Mouse (Mus musculus) ES-Bruce4 (cell line): Measurements from ENCODE around the gene Pycr2. TPM values are rescaled to one million over a fixed set of nuclear protein-coding genes. Genes with fewer than 3 reads are reported as not detected.
"Not testable (repeated sequence)": the region's sequence is repeated elsewhere in the genome, so short reads cannot be mapped to it uniquely, and the experiment has no call there.

Experiments
- H3K27ac ChIP-seq: 2 replicates; pipeline ENCODE4 v1.5.1; 2012; ENCODE audit warnings: low read length, inconsistent platforms; ENCODE audit not compliant: insufficient read depth
- H3K27me3 ChIP-seq: 2 replicates; pipeline ENCODE4 v1.6.1; 2012; ENCODE audit warnings: mild to moderate bottlenecking, low read length, inconsistent platforms; ENCODE audit not compliant: control insufficient read depth, poor library complexity, insufficient read depth, severe bottlenecking
- H3K36me3 ChIP-seq: 2 replicates; pipeline ENCODE4 v1.6.1; 2012; ENCODE audit warnings: inconsistent platforms, mild to moderate bottlenecking, low read length, moderate library complexity; ENCODE audit not compliant: control insufficient read depth, poor library complexity, insufficient read depth, severe bottlenecking
- H3K4me1 ChIP-seq: one replicate; pipeline ENCODE4 v1.8.1; 2011; ENCODE audit warnings: low read length; ENCODE audit not compliant: control insufficient read depth, insufficient read depth
- H3K4me3 ChIP-seq: 2 replicates; pipeline ENCODE4 v1.5.1; 2011; ENCODE audit warnings: low read depth, mild to moderate bottlenecking, low read length
- H3K9ac ChIP-seq: 2 replicates; pipeline ENCODE4 v1.6.1; 2012; ENCODE audit warnings: low read depth, mild to moderate bottlenecking, inconsistent platforms; ENCODE audit not compliant: poor library complexity, severe bottlenecking
- H3K9me3 ChIP-seq: replicated peaks from 2 replicates; pipeline ENCODE4 v1.6.1; 2012; ENCODE audit warnings: mild to moderate bottlenecking, low read length, inconsistent platforms; ENCODE audit not compliant: control insufficient read depth, poor library complexity, insufficient read depth, severe bottlenecking
- CTCF ChIP-seq: IDR thresholded peaks from one replicate; pipeline ENCODE4 v1.8.1; 2011; ENCODE audit warnings: low read depth, low read length
- EP300 ChIP-seq: IDR thresholded peaks from 2 replicates; pipeline ENCODE4 v1.6.1; 2011; ENCODE audit warnings: low read depth, low read length; ENCODE audit not compliant: insufficient read depth
- POLR2A ChIP-seq: IDR thresholded peaks from one replicate; pipeline ENCODE4 v1.8.1; 2011; ENCODE audit warnings: low read length; ENCODE audit not compliant: insufficient read depth
- polyA plus RNA-seq: library from polyadenylated mRNA; stranded (reverse); fragments of >200 nt; gene quantifications from 2 replicates; pipeline ENCODE4 v1.2.4, GENCODE M21; 2011; ENCODE audit warnings: low read depth; ENCODE audit not compliant: missing spikeins, insufficient read depth, insufficient read length

Gene Pycr2
- polyA plus RNA-seq, 1 experiment = 97.4 TPM

- Histone ChIP-seq H3K4me3 (no peak overlapping the region), H3K36me3 (no peaks in the 10 kb centered on the region), H3K27me3 (no peaks in the 10 kb centered on the region), H3K9me3 (no peaks in the 10 kb centered on the region), H3K4me1 (peaks cover 4% of the 10 kb centered on the region), H3K9ac (peak overlapping the region; percentile 57), H3K27ac (peak overlapping the region; percentile 4; the same call in 1 of the 2 replicates)
- TF ChIP-seq CTCF (no peak), EP300 (no peak), POLR2A (no peak)
Measured at GRCm38 (mm10) chr1:180884484-180884883, 19.6 kb upstream of the Pycr2 start.

DNA sequence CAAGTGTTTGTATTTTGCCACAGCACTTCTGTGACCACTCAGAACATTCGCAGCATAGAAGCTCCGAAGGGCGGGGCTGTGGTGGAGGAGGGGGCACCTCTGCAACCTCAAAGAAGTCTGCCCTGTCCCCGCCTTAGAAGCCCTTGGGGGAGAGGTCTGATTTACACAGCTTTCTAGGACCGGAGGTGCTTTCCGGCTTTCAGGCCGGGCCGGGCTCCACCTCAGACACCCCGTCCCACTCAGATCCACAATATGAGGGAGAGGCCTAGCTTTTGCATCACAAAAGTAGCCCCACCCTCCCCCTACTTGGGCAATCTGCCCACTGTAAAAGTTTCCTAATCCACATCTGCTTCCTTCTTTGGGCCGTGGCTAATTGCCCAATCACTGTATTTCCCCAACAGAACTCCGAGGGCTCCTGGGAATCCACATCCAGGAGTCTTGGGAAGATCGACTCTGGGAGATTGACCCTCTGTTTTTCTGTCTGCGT is 15.5 kb upstream of the Pycr2 start:
- peak overlapping the region; percentile 45 for H3K4me3 ChIP-seq
- no peaks in the 10 kb centered on the region for H3K9me3 ChIP-seq
- no peaks in the 10 kb centered on the region for H3K27me3 ChIP-seq
- peak overlapping the region; percentile 60 for H3K9ac ChIP-seq
- TF ChIP-seq CTCF (no peak), EP300 (peak; percentile 97)
- H3K27ac ChIP-seq = peak overlapping the region; percentile 99
- H3K36me3 ChIP-seq = no peaks in the 10 kb centered on the region
- H3K4me1 ChIP-seq = peaks cover 10% of the 10 kb centered on the region

DNA sequence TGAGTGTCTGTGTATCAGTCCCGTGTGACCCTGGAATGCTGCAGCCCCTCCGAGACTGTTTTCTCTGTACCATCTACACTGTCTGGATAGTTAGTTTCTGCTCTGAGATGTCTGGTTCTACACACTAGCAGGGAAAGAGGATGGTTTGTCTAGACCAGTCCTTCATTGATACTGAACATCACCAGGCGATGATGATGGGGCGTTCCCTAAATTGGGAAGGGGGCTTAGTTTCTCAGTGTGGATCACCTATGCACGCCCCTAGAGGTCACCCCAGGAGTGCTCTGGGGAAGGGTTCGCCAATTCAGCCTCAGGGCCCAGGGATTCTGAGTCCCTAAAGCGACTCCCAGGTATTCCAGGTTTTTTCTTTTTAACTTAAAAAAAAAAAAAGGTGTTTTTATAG is 14.9 kb upstream of the Pycr2 start:
- H3K9me3 ChIP-seq = no peaks in the 10 kb centered on the region
- H3K36me3 ChIP-seq = no peaks in the 10 kb centered on the region
- peak overlapping the region; percentile 99 for H3K27ac ChIP-seq
- peaks cover 10% of the 10 kb centered on the region for H3K4me1 ChIP-seq
- H3K27me3 ChIP-seq = no peaks in the 10 kb centered on the region
- peak overlapping the region; percentile 60 for H3K9ac ChIP-seq
- peak overlapping the region; percentile 45 for H3K4me3 ChIP-seq
- no peak for TF ChIP-seq EP300
- no peak for TF ChIP-seq POLR2A
- no peak for TF ChIP-seq CTCF

DNA sequence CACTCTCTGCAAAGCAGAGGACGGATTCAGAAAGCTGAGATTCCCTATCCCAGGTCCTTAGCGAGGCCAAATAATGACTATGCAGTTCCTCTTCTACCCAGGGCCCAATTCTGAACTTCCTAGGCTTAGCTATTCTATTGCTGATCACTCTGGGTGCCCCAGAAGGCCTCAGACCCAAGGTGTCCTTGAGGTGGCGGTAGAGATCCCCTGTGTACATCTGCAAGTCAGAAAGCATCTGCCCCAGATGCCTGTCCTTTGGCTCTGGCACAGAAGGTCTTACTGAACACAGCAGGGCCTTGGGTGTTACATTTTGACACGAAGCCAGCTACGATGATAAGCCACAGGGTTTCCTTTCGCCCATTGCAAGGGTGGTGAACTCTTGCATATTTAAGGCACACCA is 14.3 kb upstream of the Pycr2 start:
- Histone ChIP-seq H3K4me3 (no peak overlapping the region), H3K27me3 (no peaks in the 10 kb centered on the region), H3K9ac (peak overlapping the region; percentile 60), H3K4me1 (peaks cover 8% of the 10 kb centered on the region), H3K9me3 (no peaks in the 10 kb centered on the region), H3K36me3 (no peaks in the 10 kb centered on the region), H3K27ac (peak overlapping the region; percentile 99)
- TF ChIP-seq EP300 = peak; percentile 87
- TF ChIP-seq POLR2A = no peak
- peak; percentile 59 for TF ChIP-seq CTCF

DNA sequence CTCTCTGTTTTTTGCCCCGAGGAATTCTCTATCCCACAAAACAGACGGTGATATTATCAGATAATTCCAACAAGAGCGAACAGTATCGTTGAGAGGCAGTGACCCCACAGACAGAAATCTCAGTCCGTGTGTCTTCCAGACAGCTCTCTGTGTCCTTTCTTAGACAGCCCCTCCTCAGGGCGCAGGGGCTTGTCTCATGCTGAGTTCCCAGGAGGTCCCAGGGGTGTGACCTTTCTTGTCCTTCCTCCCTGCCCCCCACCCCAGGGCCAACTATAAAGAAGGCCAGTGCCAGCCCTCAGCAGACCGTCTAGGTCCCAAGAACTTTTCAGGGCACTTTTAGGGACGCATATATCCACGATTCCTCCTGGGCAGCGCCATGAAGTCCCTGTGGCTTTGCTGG is 11.3 kb upstream of the Pycr2 start, which contains the start of gene Lefty2:
Gene Lefty2, plus strand, starts transcription at position 301 of the 400 bp plus-strand sequence.
- H3K27ac ChIP-seq = no peak within 1 kb of the TSS
- H3K4me1 ChIP-seq = peaks cover 5% of the 10 kb centered on the region
- H3K4me3 ChIP-seq = peak within 1 kb of the TSS; percentile 35
- H3K36me3 ChIP-seq = no peaks in the 10 kb centered on the region
- H3K27me3 ChIP-seq = no peaks in the 10 kb centered on the region
- peak within 1 kb of the TSS; percentile 8 for H3K9ac ChIP-seq
- no peaks in the 10 kb centered on the region for H3K9me3 ChIP-seq
- TF ChIP-seq CTCF = no peak
- 0 out of 2 replicates have a peak, but pooled peaks have one; percentile 58 for TF ChIP-seq EP300

DNA sequence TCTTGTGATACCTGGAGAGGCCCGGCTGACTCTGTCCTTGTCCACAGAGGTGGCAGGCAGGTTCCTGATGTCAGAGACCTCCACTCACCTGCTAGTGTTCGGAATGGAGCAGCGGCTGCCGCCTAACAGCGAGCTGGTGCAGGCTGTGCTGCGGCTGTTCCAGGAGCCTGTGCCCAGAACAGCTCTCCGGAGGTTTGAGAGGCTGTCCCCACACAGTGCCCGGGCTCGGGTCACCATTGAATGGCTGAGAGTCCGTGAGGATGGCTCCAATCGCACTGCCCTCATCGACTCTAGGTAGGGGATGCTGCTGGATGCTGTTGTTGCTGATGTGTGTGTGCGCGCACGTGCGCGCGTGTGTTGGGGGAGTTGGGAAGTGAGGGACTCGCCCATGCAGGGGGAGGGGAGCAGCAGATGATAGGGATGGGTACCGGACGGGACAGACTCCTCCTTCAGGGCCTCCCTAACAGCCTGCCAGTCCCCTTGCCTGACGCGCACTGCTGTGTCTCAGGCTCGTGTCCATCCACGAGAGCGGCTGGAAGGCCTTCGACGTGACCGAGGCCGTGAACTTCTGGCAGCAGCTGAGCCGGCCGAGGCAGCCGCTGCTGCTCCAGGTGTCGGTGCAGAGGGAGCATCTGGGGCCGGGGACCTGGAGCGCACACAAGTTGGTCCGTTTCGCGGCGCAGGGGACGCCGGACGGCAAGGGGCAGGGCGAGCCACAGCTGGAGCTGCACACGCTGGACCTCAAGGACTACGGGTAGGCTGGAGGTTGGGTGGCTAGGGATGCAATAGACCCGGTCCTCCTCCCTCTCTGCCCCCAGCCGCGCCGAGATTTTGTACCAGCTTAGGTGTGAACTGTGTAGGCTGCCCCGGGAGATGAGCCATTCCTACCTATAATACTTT is 9.8 kb upstream of the Pycr2 start:
- peak overlapping the region; percentile 8 for H3K9ac ChIP-seq
- not testable (repeated sequence) for H3K4me1 ChIP-seq, H3K36me3 ChIP-seq, H3K27ac ChIP-seq, H3K27me3 ChIP-seq, H3K9me3 ChIP-seq
- peak overlapping the region; percentile 35 for H3K4me3 ChIP-seq
